Mouse (Mus musculus): ENCODE data around the gene Hydin. TPM values are rescaled to one million over a fixed set of nuclear protein-coding genes. Genes with fewer than 3 reads are reported as not detected.

The Hydin gene
- total and polyA plus RNA-seq, 3 experiments = 9.5 to 17.3 (median 9.8) TPM

GRCm38 (mm10) chr8:110346915-110347314 is 80.1 kb downstream of the Hydin start:
- peak; percentile 77 for DNase-seq (ENCODE audit: extremely low read depth)
- peak overlapping the region; percentile 66 to 88 (median 83) for H3K4me3 ChIP-seq (replicated peaks in 1 of 3; ENCODE audit: low read depth in 2 of 3, low read length in 2 of 3, poor library complexity in 1 of 3)
- H3K4me2 ChIP-seq (ENCODE audit: insufficient read depth, low read depth, poor library complexity, severe bottlenecking) = peak overlapping the region; percentile 55
- H3K36me3 ChIP-seq (replicated peaks in 1 of 2; ENCODE audit: control insufficient read depth in 1 of 2, insufficient read depth in 1 of 2, low read length in 1 of 2) = peaks cover 0 to 10% of the 10 kb centered on the region in 2 experiments
- H3K27ac ChIP-seq (ENCODE audit: insufficient read depth, low read depth) = peak overlapping the region; percentile 92
- in situ Hi-C loops (cut with MboI; ENCODE audit: low pct_ligation_motif_present, low pct_unique_long_range_greater_than_20kb, low sequenced_read_pairs) (no loop called here), dilution Hi-C loops (cut with MboI; ENCODE audit: extremely low pct_ligation_motif_present, extremely low pct_unique_long_range_greater_than_20kb, low sequenced_read_pairs) (no loop called here)
- H3K27me3 ChIP-seq (replicated peaks) = no peaks in the 10 kb centered on the region
- TF ChIP-seq ETS1 (conservative IDR thresholded peaks at IDR 0.05; ENCODE audit: low read depth, low read length) (no peak; the same call in 1 of the 2 replicates), ELF1 (IDR thresholded peaks at IDR 0.05; ENCODE audit: low read depth, low read length) (0 out of 2 replicates have a peak, but pooled peaks have one; percentile 34), CHD1 (IDR thresholded peaks at IDR 0.05; ENCODE audit: low read depth, low read length) (no peak), USF2 (conservative IDR thresholded peaks at IDR 0.05; ENCODE audit: low read depth, low read length) (no peak), POLR2A (IDR thresholded peaks at IDR 0.05; ENCODE audit: low read depth, low read length) (peak; percentile 64), ZMIZ1 (IDR thresholded peaks at IDR 0.05; ENCODE audit: low read depth, low read length) (peak; percentile 68), KAT2A (IDR thresholded peaks at IDR 0.05; ENCODE audit: insufficient replicate concordance, low read length) (0 out of 2 replicates have a peak, but pooled peaks have one; percentile 38), RCOR1 (conservative IDR thresholded peaks at IDR 0.05; ENCODE audit: low read depth, low read length) (0 out of 2 replicates have a peak, but pooled peaks have one; percentile 49), ZC3H11A (IDR thresholded peaks at IDR 0.05; ENCODE audit: low read depth, low read length) (no peak), E2F4 (IDR thresholded peaks at IDR 0.05; ENCODE audit: insufficient replicate concordance, low read depth, low read length) (no peak), PAX5 (IDR thresholded peaks at IDR 0.05; ENCODE audit: low read length) (no peak), MAX (IDR thresholded peaks at IDR 0.05; ENCODE audit: low read length) (peak; percentile 83), JUN (IDR thresholded peaks at IDR 0.05; ENCODE audit: insufficient read depth, low read depth, low read length) (no peak), ZKSCAN1 (IDR thresholded peaks at IDR 0.05; ENCODE audit: borderline replicate concordance, low read depth, low read length) (no peak), NELFE (IDR thresholded peaks at IDR 0.05; ENCODE audit: low read depth, low read length) (peak; percentile 62), CHD2 (IDR thresholded peaks at IDR 0.05; ENCODE audit: low read length) (no peak), TCF12 (IDR thresholded peaks at IDR 0.05; ENCODE audit: low read depth, low read length) (peak; percentile 76), MAFK (IDR thresholded peaks at IDR 0.05; ENCODE audit: insufficient replicate concordance, low read length) (no peak), JUND (conservative IDR thresholded peaks at IDR 0.05; ENCODE audit: low read depth, low read length) (0 out of 2 replicates have a peak, but pooled peaks have one; percentile 28), ZNF384 (IDR thresholded peaks at IDR 0.05; ENCODE audit: low read depth, low read length) (no peak), POLR2AphosphoS2 (IDR thresholded peaks at IDR 0.05; ENCODE audit: low read depth, low read length) (0 out of 2 replicates have a peak, but pooled peaks have one; percentile 48), UBTF (IDR thresholded peaks at IDR 0.05; ENCODE audit: low read depth, low read length) (no peak), MXI1 (IDR thresholded peaks at IDR 0.05; ENCODE audit: low read depth, low read length) (peak; percentile 23; the same call in 1 of the 2 replicates), CTCF (conservative IDR thresholded peaks at IDR 0.05 in 1 of 2, IDR thresholded peaks at IDR 0.05 in 1 of 2; ENCODE audit: low read depth in 2 of 2, low read length in 2 of 2) (no peak), NRF1 (IDR thresholded peaks at IDR 0.05; ENCODE audit: low read depth, low read length) (0 out of 2 replicates have a peak, but pooled peaks have one; percentile 29), USF1 (IDR thresholded peaks at IDR 0.05; ENCODE audit: low read depth, low read length) (no peak), IRF4 (IDR thresholded peaks at IDR 0.05; ENCODE audit: low read depth, low read length) (peak; percentile 55; the same call in 1 of the 2 replicates), RAD21 (IDR thresholded peaks at IDR 0.05; ENCODE audit: low read depth, low read length) (no peak), TBP (conservative IDR thresholded peaks at IDR 0.05; ENCODE audit: low read depth, low read length) (peak; percentile 82; the same call in 1 of the 2 replicates), GABPA (IDR thresholded peaks at IDR 0.05; ENCODE audit: insufficient replicate concordance, low read depth, low read length) (no peak), SMC3 (IDR thresholded peaks at IDR 0.05; ENCODE audit: low read depth, low read length) (no peak), HCFC1 (IDR thresholded peaks at IDR 0.05; ENCODE audit: low read depth, low read length) (peak; percentile 61; the same call in 1 of the 2 replicates), MAZ (IDR thresholded peaks at IDR 0.05; ENCODE audit: low read depth, low read length) (peak; percentile 48; the same call in 1 of the 2 replicates), BHLHE40 (IDR thresholded peaks at IDR 0.05; ENCODE audit: low read depth, low read length) (peak; percentile 33; the same call in 1 of the 2 replicates), SIN3A (IDR thresholded peaks at IDR 0.05; ENCODE audit: low read length) (peak; percentile 66; the same call in 1 of the 2 replicates), MYC (IDR thresholded peaks at IDR 0.05; ENCODE audit: low read depth, low read length) (peak; percentile 81; the same call in 1 of the 2 replicates), EP300 (IDR thresholded peaks at IDR 0.05; ENCODE audit: low read length) (0 out of 2 replicates have a peak, but pooled peaks have one; percentile 17), MEF2A (IDR thresholded peaks at IDR 0.05; ENCODE audit: borderline replicate concordance, low read depth, low read length) (peak; percentile 81; the same call in 1 of the 2 replicates)
- no peaks in the 10 kb centered on the region for H3K79me2 ChIP-seq (replicated peaks; ENCODE audit: control insufficient read depth, extremely low read depth, insufficient read depth, poor library complexity, severe bottlenecking)
- peaks cover 4 to 49% of the 10 kb centered on the region in 2 experiments; a peak in 3 of 4 replicates for H3K4me1 ChIP-seq (ENCODE audit: control insufficient read depth in 1 of 2, insufficient read depth in 2 of 2)
- H3K9me3 ChIP-seq (replicated peaks; ENCODE audit: low read length) = no peaks in the 10 kb centered on the region
- H3K9ac ChIP-seq (ENCODE audit: insufficient read depth, low read depth) = peak overlapping the region; percentile 82

Data from CH12.LX (cell line).